Comparison of ENCODE assay signal across 8 mouse cellular contexts in the genomic region with DNA sequence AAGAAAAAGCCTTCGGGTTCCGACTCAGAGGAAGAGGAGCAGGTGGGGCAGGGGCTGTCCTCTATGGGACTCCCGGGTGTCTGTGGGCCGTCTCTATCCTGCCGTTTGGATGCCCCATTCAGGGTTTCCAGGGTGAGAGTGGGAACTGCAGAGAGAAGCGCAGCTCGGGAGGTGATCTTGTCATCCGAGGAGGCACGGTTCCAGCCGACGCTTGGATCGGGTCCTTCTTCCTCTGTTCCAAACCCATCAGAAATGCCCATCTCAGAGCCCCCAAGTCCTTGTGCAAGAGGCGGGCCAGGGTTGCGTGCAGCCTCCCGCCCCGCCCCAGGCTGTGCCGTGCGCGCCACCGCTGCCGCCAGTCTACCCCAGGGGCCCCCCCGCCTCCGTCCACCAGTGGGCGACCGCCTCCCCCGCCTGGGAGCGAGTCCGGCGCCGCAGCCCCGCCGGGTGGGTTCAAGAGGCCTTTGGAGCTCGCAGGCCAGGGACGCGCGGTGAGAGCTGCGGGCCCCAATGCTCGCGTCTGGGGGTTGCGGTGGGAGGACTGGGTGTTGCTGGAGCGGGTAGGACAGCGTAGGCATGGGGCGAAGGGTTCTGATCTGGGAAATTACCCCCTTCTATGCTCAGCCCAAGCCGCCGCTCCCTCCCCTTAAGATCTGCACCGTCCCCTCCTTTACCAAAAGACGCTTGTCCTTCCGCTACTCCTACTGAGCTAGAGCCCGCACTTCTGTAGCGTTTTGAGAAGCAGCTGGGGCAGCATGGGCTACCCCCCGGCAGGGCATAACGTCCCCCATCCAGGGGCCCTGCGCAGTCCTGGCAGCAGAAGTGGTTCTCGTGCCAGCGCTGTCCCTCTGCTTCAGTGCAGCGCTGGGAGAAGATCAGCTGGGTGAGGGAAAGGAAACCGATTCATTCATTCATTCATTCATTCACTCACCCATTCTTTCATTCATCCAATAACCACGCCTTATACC. TPM values are rescaled to one million over a fixed set of nuclear protein-coding genes. Genes with fewer than 3 reads are reported as not detected.
DNase-seq lines count a peak whose midpoint lies in the region; ATAC-seq and TF ChIP-seq lines count a peak whose summit lies in the region.

TSS of gene Frs3 (plus strand) at position 423 of the 968 bp plus-strand sequence.

- WGBS in intestine, postnatal 0 days = 3% methylated on average over 55 of the region's 58 CpGs
- WGBS in limb, embryonic 13.5 days = 1% methylated on average over 58 of the region's 58 CpGs
- under 1% methylated on average over 51 of the region's 58 CpGs for WGBS in midbrain, embryonic 13.5 days

- H3K27ac ChIP-seq in intestine, postnatal 0 days (ENCODE audit: low read depth, low read length) = peak within 1 kb of the TSS; percentile 90
- H3K27ac ChIP-seq in limb, embryonic 13.5 days = peak within 1 kb of the TSS; percentile 73; the same call in 1 of the 2 replicates
- H3K27ac ChIP-seq in midbrain, embryonic 13.5 days = peak within 1 kb of the TSS; percentile 90

- peak within 1 kb of the TSS; percentile 100 for H3K4me2 ChIP-seq in intestine, postnatal 0 days (replicated peaks; ENCODE audit: low read depth)
- peak within 1 kb of the TSS; percentile 97 for H3K4me2 ChIP-seq in limb, embryonic 13.5 days (replicated peaks)
- peak within 1 kb of the TSS; percentile 95 for H3K4me2 ChIP-seq in midbrain, embryonic 13.5 days (replicated peaks)

- peak; percentile 40 for TF ChIP-seq CTCF in intestine, postnatal 0 days (IDR thresholded peaks at IDR 0.05; ENCODE audit: low read depth)

- H3K4me3 ChIP-seq in intestine, postnatal 0 days (ENCODE audit: low read depth, low read length) = peak within 1 kb of the TSS; percentile 87
- H3K4me3 ChIP-seq in limb, embryonic 13.5 days = peak within 1 kb of the TSS; percentile 89
- H3K4me3 ChIP-seq in midbrain, embryonic 13.5 days (replicated peaks) = peak within 1 kb of the TSS; percentile 84

- H3K36me3 ChIP-seq in intestine, postnatal 0 days (ENCODE audit: control insufficient read depth, insufficient read depth) = peaks cover 11% of the 10 kb centered on the region
- peaks cover 25% of the 10 kb centered on the region for H3K36me3 ChIP-seq in limb, embryonic 13.5 days
- peaks cover 15% of the 10 kb centered on the region; the same call in 1 of the 2 replicates for H3K36me3 ChIP-seq in midbrain, embryonic 13.5 days

- H3K9ac ChIP-seq in intestine, postnatal 0 days (ENCODE audit: low read depth, low read length) = peak within 1 kb of the TSS; percentile 75
- H3K9ac ChIP-seq in limb, embryonic 13.5 days = peak within 1 kb of the TSS; percentile 83
- H3K9ac ChIP-seq in midbrain, embryonic 13.5 days (replicated peaks) = peak within 1 kb of the TSS; percentile 87

- H3K9me3 ChIP-seq in intestine, postnatal 0 days (ENCODE audit: control insufficient read depth) = no peaks in the 10 kb centered on the region
- no peaks in the 10 kb centered on the region for H3K9me3 ChIP-seq in limb, embryonic 13.5 days
- H3K9me3 ChIP-seq in midbrain, embryonic 13.5 days = no peaks in the 10 kb centered on the region

- ATAC-seq in granulocyte monocyte progenitor cell, adult 5-6 weeks (replicated peaks; ENCODE audit: poor library complexity, severe bottlenecking) = peak; percentile 57
- peak; percentile 35 for ATAC-seq in intestine, postnatal 0 days
- ATAC-seq in limb, embryonic 13.5 days (ENCODE audit: low FRiP score, low read depth) = peak; percentile 60
- ATAC-seq in midbrain, embryonic 13.5 days = peak; percentile 65

- H3K27me3 ChIP-seq in intestine, postnatal 0 days (replicated peaks; ENCODE audit: control insufficient read depth, insufficient read depth, low read length) = no peaks in the 10 kb centered on the region
- H3K27me3 ChIP-seq in limb, embryonic 13.5 days = 0 out of 2 replicates have a peak, but pooled peaks cover 9% of the 10 kb centered on the region
- H3K27me3 ChIP-seq in midbrain, embryonic 13.5 days = peaks cover 8% of the 10 kb centered on the region

- DNase-seq in 3T3-L1 (ENCODE audit: low read depth, low spot score) = peak; percentile 54
- peak; percentile 68 for DNase-seq in adrenal gland, adult 8-10 months
- DNase-seq in embryo, embryonic 9.5 days (ENCODE audit: extremely low spot score) = peak; percentile 77
- peak; percentile 32 to 59 for DNase-seq in spleen, adult 18-20 months

- H3K4me1 ChIP-seq in intestine, postnatal 0 days (replicated peaks; ENCODE audit: control insufficient read depth, insufficient read depth, low read length) = peaks cover 8% of the 10 kb centered on the region
- H3K4me1 ChIP-seq in limb, embryonic 13.5 days = peaks cover 27% of the 10 kb centered on the region
- peaks cover 25% of the 10 kb centered on the region for H3K4me1 ChIP-seq in midbrain, embryonic 13.5 days (replicated peaks)

RNA-seq across cellular contexts. Expression of gene Frs3, which starts in this region (rescaled TPM):
- total RNA-seq in adrenal gland, adult 8-10 months (2022) = 10 to 100 TPM in 1 of 4 experiments, 1 to 10 TPM in 3; 3.9 to 10.5 (median 8.6) TPM
- total RNA-seq in granulocyte monocyte progenitor cell, adult 5-6 weeks (2014; fragmentation: Nextera tagmentation) = 0.15 TPM in 1 of 2 replicates, not detected in the other
- 0.22 TPM in 1 of 2 replicates, not detected in the other for total RNA-seq in granulocyte monocyte progenitor cell, adult 5-6 weeks (2017)
- polyA plus RNA-seq in intestine, postnatal 0 days (2015; fragmentation: Nextera tagmentation; extraction: Ambion mirVana) = 2.9 TPM in 2 replicates
- polyA plus RNA-seq in limb, embryonic 13.5 days (2015; fragmentation: Nextera tagmentation; extraction: Ambion mirVana) = 6.3 TPM in 2 replicates
- 26.9 and 28.0 TPM in 2 replicates for polyA plus RNA-seq in midbrain, embryonic 13.5 days (2015; fragmentation: Nextera tagmentation; extraction: Ambion mirVana)

Comparison
In these comparisons a context has a peak if more than half of its experiments do, and no peak if none do; other contexts are left out.
1. Peak in every context shown above with its lines: DNase-seq, ATAC-seq, H3K4me3 ChIP-seq and H3K27ac ChIP-seq.
2. Peak in ATAC-seq in granulocyte monocyte progenitor cell, adult 5-6 weeks; RNA of the gene not detected or under 1 TPM.